Mouse (Mus musculus): ENCODE data around the gene Cep164.
A peak's percentile ranks its signal among the peaks of the same experiment; 100 is the strongest.

The Cep164 gene

DNA sequence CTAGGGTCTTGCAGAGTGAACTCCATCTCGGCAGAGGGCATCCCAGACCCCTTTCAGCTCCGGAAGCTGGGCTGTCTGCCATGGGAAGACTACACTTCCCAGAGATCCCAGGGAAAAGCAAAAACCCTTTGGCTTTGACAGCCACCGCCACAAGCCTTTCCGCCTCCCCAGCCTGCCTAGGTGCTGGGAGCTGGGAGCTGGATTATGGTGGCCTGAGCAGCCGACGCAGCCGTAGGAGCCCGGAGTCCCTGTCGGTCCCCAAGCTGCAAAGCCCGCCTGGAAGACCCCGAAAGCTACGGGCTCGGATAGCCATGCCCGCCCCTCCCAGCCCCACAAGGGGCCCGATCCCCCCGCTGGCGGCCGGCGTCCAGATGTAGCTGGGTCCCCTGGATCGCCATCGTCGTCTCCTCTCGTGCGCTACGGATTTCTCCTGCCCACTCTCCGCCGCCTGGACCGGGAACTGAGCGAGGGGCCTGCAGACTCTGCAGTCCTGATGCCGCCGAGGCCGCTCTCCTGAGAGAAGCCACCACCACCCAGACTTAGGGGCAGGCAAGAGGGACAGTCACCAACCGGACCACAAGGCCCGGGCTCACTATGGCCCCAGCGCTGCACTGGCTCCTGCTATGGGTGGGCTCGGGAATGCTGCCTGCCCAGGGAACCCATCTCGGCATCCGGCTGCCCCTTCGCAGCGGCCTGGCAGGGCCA lies 10.1 kb upstream of the Cep164 start, which contains the start of gene Bace1:
Gene Bace1 (plus strand): TSS at position 147 of the 705 bp plus-strand sequence.
- DNase-seq (ENCODE audit: low read depth, low spot score) = peak; percentile 89

GRCm38 (mm10) chr9:45838069-45838433 lies 9.6 kb upstream of the Cep164 start:
- no peak for DNase-seq (ENCODE audit: low read depth, low spot score)

- no peak for DNase-seq (ENCODE audit: low read depth, low spot score)
These were observed 5.0 kb upstream of the Cep164 start for GRCm38 (mm10) chr9:45833461-45833860.

- DNase-seq (ENCODE audit: low read depth, low spot score) = no peak
These were observed 4.4 kb upstream of the Cep164 start for GRCm38 (mm10) chr9:45832898-45833297.

GRCm38 (mm10) chr9:45829107-45829506 lies 616 bp upstream of the Cep164 start:
- DNase-seq (ENCODE audit: low read depth, low spot score) = peak; percentile 89

DNA sequence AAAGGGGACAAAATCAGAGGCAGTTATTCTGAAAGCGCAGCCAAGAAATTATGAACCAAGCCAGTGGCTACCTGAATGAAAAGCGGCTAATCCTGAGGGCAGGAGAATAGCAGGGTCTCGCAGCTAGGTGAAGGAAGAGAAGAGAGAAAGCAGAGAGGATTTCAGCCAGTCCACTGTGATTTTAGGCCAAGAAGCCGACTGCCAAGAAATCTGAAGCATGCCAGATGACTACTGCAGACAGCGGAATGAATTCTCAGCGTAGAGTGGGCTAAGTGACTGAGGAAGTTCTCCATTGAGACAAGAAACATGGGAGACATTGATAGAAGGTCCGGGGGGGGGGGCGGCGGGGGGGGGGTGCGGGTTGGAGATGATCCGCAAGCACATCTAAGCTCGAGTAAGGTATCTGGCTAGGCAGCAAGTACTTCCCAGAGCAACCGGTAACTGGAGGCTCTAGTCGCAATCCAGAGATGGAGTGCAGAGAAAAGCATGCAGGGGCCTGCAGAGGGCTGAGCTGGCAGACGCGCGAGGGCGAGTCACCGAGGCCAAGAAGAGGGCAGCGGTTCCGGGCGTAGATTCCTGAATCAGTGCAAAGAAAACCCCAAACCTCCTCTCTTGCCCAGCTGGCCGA lies 714 bp downstream of the Cep164 start:
- peak; percentile 48 for DNase-seq (ENCODE audit: low read depth, low spot score)

DNA sequence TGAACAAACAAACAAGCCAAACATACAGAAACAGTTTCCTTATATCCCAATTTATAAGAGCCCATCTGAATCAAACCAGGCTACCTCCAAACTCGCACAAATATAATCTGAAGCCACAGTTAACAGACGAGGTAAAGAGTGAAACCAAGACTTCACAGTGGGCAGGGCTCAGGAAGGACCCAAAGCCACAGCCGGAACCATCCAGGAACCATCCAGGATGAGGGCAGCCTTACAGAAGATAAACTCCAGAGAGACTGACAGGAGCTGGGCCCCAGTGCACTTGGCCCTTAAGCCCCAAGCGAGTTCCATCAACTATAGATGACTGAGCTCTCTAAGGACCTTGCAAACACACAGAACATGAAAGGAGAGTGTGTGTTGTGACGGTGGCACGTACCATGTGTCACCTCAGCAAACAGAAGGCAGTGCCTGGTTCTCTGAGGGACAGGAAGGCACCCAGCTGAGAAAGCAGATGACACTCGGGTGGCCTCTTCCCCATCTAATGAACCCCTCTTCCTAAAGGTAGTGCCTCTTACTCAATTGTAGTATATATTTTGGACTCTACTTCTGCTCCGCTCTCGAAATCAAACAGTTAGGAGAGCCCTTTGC lies 10.0 kb downstream of the Cep164 start:
- no peak for DNase-seq (ENCODE audit: low read depth, low spot score)

DNA sequence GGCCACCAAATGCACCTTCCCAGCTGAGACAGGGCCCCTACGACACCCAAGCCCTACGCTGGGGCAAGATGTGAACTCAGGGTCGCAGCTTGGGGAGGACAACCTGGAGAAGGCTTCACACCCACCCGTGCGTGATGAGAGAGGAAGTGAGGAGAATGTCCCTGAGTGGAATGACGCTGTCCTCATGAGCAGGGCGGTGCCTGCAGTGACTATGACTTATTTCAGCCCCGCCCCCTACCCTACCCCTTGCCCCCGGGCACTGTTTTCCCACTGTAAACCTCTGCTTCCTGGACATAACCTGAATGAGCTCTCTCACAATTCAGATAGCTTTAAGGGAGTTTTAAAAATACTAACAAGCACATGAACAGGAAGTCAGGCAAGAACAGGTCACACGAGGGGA lies 13.0 kb downstream of the Cep164 start:
- DNase-seq (ENCODE audit: low read depth, low spot score) = no peak

- no peak for DNase-seq (ENCODE audit: low read depth, low spot score)
These were observed 13.4 kb downstream of the Cep164 start for GRCm38 (mm10) chr9:45815113-45815512.

GRCm38 (mm10) chr9:45811946-45812345 lies 16.5 kb downstream of the Cep164 start:
- DNase-seq (ENCODE audit: low read depth, low spot score) = no peak

DNA sequence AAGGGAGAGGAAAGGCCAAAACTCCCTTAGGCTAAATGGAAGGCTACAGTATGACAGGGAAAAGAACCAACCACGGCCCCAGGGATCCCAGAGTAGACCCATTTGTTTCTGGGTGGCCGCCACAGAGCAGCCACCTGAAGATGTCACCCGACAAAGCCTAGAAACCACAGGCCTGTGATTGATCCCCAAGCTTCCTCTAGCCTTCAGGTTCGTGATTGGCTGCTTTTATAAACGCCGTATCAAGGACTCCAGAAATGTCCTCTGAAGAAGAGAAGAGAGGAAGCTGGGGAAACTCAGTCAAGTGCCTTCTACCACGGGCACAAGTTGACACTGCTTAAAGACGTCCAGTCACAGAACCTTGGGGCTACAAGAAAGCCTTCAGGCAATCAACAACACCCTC lies 20.7 kb downstream of the Cep164 start:
- DNase-seq (ENCODE audit: low read depth, low spot score) = no peak

- no peak for DNase-seq (ENCODE audit: low read depth, low spot score)
These were observed 21.2 kb downstream of the Cep164 start for GRCm38 (mm10) chr9:45807337-45807736.

DNA sequence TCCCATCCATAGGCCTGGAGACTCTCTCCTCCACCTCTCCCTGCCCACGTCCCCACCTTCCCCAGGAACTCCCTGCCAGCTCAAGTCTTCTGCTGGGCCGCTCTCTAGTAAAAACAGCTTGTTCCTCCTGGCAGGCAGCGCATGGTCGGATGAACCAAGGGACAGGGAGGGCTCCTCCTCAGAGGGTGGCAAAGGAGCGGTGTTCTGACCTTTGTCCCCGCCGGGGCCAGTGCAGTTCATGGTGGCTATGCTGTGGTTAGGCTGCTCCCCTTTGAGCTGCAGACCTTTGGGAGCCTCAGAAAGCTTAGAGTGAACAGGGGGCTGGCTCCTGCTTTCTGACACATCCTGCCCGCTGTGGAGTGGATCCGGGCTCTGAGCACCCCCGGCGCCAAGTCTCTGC lies 21.6 kb downstream of the Cep164 start:
- DNase-seq (ENCODE audit: low read depth, low spot score) = no peak

DNA sequence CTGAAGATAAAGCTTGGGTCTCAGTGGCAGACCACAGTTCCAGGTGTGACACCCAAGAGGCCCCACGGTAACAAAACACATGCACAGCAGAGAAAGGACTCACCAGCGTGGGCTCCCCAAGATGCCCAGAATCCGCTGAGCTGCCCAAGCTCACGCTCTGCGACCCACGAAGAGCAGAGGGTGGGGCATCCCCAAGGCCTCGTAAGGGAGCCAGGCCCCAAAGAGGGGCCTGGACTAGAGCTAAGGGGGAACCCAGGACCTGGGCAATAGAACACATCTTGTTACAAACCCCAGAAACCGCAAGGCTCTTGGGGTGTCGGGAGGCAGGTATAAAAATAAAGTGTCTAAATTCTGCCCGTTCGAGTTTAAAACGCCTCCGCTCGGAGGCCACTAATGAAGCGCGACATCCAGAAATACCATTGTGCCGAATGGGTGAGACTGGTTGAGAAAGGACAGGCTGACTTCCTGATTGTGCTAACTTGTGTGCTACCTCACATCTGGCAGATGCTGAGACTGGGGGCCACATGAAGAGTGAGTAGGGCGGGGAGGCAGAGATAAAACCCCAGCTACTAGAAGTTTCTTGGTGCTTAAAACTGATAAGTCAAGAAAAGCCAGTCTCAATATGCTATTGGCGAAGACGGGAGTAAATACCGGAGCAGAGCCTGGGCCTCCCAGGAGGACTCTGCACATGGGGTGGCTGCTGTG lies 25.3 kb downstream of the Cep164 start:
- no peak for DNase-seq (ENCODE audit: low read depth, low spot score)

GRCm38 (mm10) chr9:45799402-45799801 lies 29.1 kb downstream of the Cep164 start:
- DNase-seq (ENCODE audit: low read depth, low spot score) = no peak

- DNase-seq (ENCODE audit: low read depth, low spot score) = peak; percentile 42
These were observed 29.9 kb downstream of the Cep164 start for GRCm38 (mm10) chr9:45798467-45799164.

DNA sequence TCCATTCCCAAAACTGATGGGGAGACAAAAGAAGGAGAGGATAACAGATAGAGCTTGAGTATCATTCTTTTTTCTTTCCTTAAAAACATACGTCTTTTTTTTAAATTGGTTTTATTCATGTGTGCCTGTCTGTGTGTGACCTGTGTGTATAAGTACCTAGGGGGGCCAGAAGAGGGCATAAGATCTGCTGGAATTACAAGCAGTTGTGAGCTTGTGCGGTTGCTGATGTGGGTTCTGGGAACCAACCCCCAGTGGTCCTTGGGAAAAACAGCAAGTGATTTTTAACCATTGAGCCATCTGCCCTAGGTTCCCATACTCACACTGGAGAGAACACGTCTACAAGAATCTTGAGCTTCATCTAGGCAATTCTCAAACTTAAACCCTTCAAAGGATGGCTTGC lies 31.2 kb downstream of the Cep164 start:
- peak; percentile 20 for DNase-seq (ENCODE audit: low read depth, low spot score)

- DNase-seq (ENCODE audit: low read depth, low spot score) = peak; percentile 85
These were observed 32.8 kb downstream of the Cep164 start for GRCm38 (mm10) chr9:45795722-45796121.

- no peak for DNase-seq (ENCODE audit: low read depth, low spot score)
These were observed 34.8 kb downstream of the Cep164 start for GRCm38 (mm10) chr9:45793697-45794096.

DNA sequence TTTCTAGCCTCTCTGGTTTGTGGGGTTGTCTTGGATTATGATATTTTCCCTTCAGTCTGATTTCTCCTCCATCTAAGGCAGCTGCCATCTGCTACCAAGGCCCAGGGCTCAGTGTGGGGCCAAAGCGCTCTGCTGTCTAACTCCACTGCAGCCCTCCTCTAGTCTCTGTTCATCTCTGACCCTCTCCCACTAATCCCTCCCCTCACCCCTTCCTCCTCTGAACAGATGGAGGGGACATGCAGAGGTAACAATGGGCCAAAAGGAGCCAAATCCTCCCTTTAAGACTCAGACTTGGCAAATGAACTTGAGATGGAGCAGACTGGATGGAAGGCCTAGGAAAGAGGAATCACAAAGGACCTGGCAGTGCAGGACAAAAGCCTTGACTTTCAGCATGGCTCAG lies 36.3 kb downstream of the Cep164 start:
- DNase-seq (ENCODE audit: low read depth, low spot score) = no peak

- DNase-seq (ENCODE audit: low read depth, low spot score) = no peak
These were observed 36.9 kb downstream of the Cep164 start for GRCm38 (mm10) chr9:45791456-45792142.

Data from 3T3-L1 (cell line).